Mouse (Mus musculus): ENCODE measurements around the gene Bcl2l1. TPM values are rescaled to one million over a fixed set of nuclear protein-coding genes. Genes with fewer than 3 reads are reported as not detected.

Gene Bcl2l1
- total RNA-seq, 2 experiments from 2014 or later, result 113 to 116 TPM

- intact Hi-C loops (cut with DNase I), result no loop called here
- peak; percentile 68 for DNase-seq
Measured at GRCm38 (mm10) chr2:152741153-152742041, 90.1 kb downstream of the Bcl2l1 start.

DNA sequence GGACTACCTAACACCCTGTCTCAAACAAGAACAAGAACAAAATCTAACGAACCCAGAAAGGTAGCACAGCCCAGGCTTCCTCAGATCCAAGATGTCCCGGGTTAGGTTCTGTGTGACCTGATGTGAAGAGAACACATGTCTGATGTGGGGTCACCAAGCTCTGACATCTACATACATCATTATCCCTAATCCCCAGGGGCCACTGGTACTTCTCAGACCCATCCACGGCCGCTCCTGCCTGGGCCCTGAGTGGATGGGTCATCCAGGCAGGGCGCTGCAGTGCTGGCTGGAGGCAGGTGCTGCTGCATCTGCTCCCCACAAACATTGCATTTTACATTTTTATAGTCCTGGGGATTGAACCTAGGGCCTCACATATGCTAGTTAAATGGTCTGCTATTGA lies 91.0 kb downstream of the Bcl2l1 start:
- intact Hi-C loops (cut with DNase I), result no loop called here
- DNase-seq, result no peak

GRCm38 (mm10) chr2:152739842-152740260 lies 91.7 kb downstream of the Bcl2l1 start:
- no peak for DNase-seq
- intact Hi-C loops (cut with DNase I), result no loop called here

GRCm38 (mm10) chr2:152739031-152739841 lies 92.3 kb downstream of the Bcl2l1 start:
- intact Hi-C loops (cut with DNase I), result no loop called here
- peak; percentile 65 for DNase-seq

GRCm38 (mm10) chr2:152738341-152738740 lies 93.2 kb downstream of the Bcl2l1 start:
- intact Hi-C loops (cut with DNase I), result no loop called here
- no peak for DNase-seq

- intact Hi-C loops (cut with DNase I), result no loop called here
- DNase-seq, result peak; percentile 60
Measured at GRCm38 (mm10) chr2:152737306-152738221, 94.0 kb downstream of the Bcl2l1 start.

DNA sequence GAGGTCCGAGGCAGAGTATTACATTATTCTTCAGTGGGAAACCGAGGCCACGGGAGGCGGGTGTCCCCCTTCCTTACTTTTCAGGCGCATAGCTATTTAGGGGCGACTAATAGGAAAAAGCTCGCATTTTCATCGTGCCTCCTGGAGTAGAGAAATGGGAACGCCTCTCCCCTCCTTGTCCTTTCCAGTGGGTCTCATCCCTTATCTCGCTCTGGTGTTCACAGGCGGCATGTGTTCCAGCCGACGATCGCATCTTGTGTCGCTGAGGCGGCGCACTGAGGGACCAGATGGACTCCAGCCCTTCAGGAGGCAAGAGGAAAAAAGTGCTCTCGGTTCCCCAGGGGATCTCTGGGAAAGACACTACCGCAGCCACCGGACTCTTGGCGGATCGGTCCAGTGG lies 94.8 kb downstream of the Bcl2l1 start:
- DNase-seq, result peak; percentile 38
- intact Hi-C loops (cut with DNase I), result no loop called here

- intact Hi-C loops (cut with DNase I), result no loop called here
Measured at GRCm38 (mm10) chr2:152736090-152736601, 95.4 kb downstream of the Bcl2l1 start, which contains the start of gene Id1. TSS of gene Id1 (plus strand) at chr2:152736251.

GRCm38 (mm10) chr2:152734984-152735383 lies 96.5 kb downstream of the Bcl2l1 start:
- intact Hi-C loops (cut with DNase I), result no loop called here
- peak; percentile 96 for DNase-seq

More at GRCm38 (mm10) chr2:152736090-152736601, 95.4 kb downstream of the Bcl2l1 start, which contains the start of gene Id1:
- peak; percentile 77 for DNase-seq

DNA sequence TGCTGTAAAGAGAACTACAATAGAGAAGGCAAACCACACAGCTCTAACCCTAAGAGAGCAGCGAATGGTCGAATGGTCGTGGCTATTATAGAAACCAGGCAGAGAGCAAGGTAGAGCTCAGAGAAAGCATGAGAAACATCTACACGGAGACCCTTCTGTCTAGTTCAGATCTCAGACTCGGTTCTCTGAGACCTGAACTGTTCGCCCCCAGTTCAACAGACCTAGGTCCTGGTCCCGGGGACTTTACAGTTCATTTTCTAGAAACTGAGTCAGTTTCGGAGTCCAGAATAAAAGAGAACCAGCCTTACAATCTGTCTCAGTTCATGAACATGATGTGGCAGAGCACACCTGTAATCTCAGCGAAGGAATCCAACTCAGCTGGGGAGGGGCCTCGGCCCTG lies 97.0 kb downstream of the Bcl2l1 start:
- DNase-seq, result no peak
- intact Hi-C loops (cut with DNase I), result no loop called here

DNA sequence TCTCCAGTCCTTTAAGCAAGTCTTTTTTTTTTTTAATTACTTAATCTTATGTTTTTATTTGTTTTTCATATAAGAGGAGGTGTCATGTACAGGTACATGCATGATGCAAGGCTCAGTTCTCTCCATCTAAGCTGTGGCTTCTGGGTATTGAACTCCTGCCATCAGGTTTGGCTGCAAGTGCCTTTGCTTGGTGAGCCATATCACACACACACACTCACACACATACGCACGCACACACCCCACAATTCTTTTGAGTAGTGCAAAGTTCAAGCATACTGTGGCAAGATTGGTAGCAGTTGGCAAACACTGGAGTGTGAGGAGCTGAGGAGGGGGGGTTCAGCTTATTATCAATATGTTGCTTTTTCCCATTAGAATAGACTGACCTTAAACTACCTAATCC lies 98.3 kb downstream of the Bcl2l1 start:
- no peak for DNase-seq
- intact Hi-C loops (cut with DNase I), result no loop called here

Small RNAs within 50 kb of the gene (microRNA-seq; reads per million reads assigned to microRNA genes)
- not detected for gene Gm23802
- not detected for gene Mir5622

Other genes with a start within 250 kb of the Bcl2l1 start
- not detected for gene Defb45, start 232.3 kb downstream of the Bcl2l1 start, total RNA-seq (2021)
- not detected for gene Defb36, start 227.4 kb downstream of the Bcl2l1 start, total RNA-seq (2021)
- not detected for gene Defb25, start 208.7 kb downstream of the Bcl2l1 start, total RNA-seq (2021)
- gene Rem1, start 204.8 kb downstream of the Bcl2l1 start, total RNA-seq (2021), result under 1 TPM; 0.62 to 0.86 TPM
- gene H13, start 162.3 kb downstream of the Bcl2l1 start, total RNA-seq (2021), result 100 to 1,000 TPM; 149 to 160 TPM
- gene Mcts2, start 144.7 kb downstream of the Bcl2l1 start, total RNA-seq (2021), result 10 to 100 TPM; 30.4 to 32.5 TPM
- gene Id1, start 95.5 kb downstream of the Bcl2l1 start, total RNA-seq (2021), result 10 to 100 TPM; 25.6 to 27.6 TPM
- 1 to 10 TPM; 1.7 to 1.9 TPM for gene Cox4i2, start 77.6 kb downstream of the Bcl2l1 start, total RNA-seq (2021)
- gene Tpx2, start 16.2 kb upstream of the Bcl2l1 start, total RNA-seq (2021), result 10 to 100 TPM in 1 of 2 experiments, 1 to 10 TPM in 1; 9.8 to 11.0 TPM
- not detected for gene Mylk2, start 79.6 kb upstream of the Bcl2l1 start, total RNA-seq (2021)
- 1 to 10 TPM; 1.6 TPM for gene Foxs1, start 101.5 kb upstream of the Bcl2l1 start, total RNA-seq (2021)
- gene Dusp15, start 120.0 kb upstream of the Bcl2l1 start, total RNA-seq (2021), result 10 to 100 TPM; 18.3 to 22.2 TPM
- 1 to 10 TPM; 3.3 to 5.2 TPM for gene Ttll9, start 130.8 kb upstream of the Bcl2l1 start, total RNA-seq (2021)
- 10 to 100 TPM; 91.7 to 92.5 TPM for gene Pdrg1, start 183.7 kb upstream of the Bcl2l1 start, total RNA-seq (2021)
- 10 to 100 TPM; 23.2 to 23.4 TPM for gene Xkr7, start 200.1 kb upstream of the Bcl2l1 start, total RNA-seq (2021)
- gene Ccm2l, start 234.2 kb upstream of the Bcl2l1 start, total RNA-seq (2021), result 1 to 10 TPM; 3.0 to 4.7 TPM